ENCODE assay signal across 16 mouse cellular contexts in the genomic region with DNA sequence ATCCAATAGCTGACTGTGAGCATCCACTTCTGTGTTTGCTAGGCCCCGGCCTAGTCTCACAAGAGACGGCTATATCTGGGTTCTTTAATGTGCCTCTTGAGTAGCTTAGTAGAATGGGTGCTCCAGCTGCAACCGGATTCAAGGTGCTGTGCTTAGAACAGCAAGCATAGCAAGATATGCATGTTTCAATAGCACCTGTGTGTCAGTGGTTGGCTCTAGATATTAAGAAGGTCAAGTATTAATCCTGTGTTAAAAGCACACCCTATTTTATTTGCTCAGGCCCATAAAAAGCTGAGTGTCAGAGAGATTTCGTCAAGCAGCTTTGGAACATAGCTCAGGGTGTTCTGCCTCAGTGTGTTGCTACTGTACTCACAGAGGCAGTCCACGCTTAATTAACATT.
"Had no signal": no experiment of that assay in that cellular context is flagged by ENCODE, and none has a peak within 500 bp of the region (broad histone marks: within the 10 kb centered on the region; RNA-seq: fewer than 3 reads in every experiment).

No protein-coding gene starts in this region.

- H3K4me1 ChIP-seq: liver, embryonic 13.5 days; liver, embryonic 15.5 days; midbrain, embryonic 13.5 days; midbrain, embryonic 15.5 days; neural tube, embryonic 12.5 days; stomach, embryonic 15.5 days had no signal

- H3K4me2 ChIP-seq: liver, embryonic 11.5 days; liver, embryonic 13.5 days; liver, embryonic 15.5 days; lung, embryonic 15.5 days; midbrain, embryonic 11.5 days; midbrain, embryonic 13.5 days; midbrain, embryonic 15.5 days; neural tube, embryonic 12.5 days; stomach, embryonic 15.5 days had no signal

- H3K4me3 ChIP-seq: liver, embryonic 13.5 days; liver, embryonic 15.5 days; lung, embryonic 15.5 days; megakaryocyte, embryonic 14.5 days; midbrain, embryonic 13.5 days; midbrain, embryonic 15.5 days; neural tube, embryonic 12.5 days; stomach, embryonic 15.5 days had no signal

- H3K27ac ChIP-seq: liver, embryonic 13.5 days; liver, embryonic 15.5 days; macrophage; midbrain, embryonic 13.5 days; midbrain, embryonic 15.5 days; neural tube, embryonic 12.5 days; stomach, embryonic 15.5 days had no signal

- H3K27me3 ChIP-seq: liver, embryonic 13.5 days; liver, embryonic 15.5 days; lung, embryonic 15.5 days; megakaryocyte, embryonic 14.5 days; midbrain, embryonic 13.5 days; midbrain, embryonic 15.5 days; neural tube, embryonic 12.5 days; stomach, embryonic 15.5 days had no signal

- DNase-seq: liver, embryonic 13.5 days; liver, postnatal 0 days; lung, adult 2 months; right cerebral cortex, postnatal 14 days; thymus, adult 2 months; thymus, postnatal 4 days had no signal

- H3K36me3 ChIP-seq: liver, embryonic 13.5 days; liver, embryonic 15.5 days; lung, embryonic 15.5 days; midbrain, embryonic 13.5 days; midbrain, embryonic 15.5 days; neural tube, embryonic 12.5 days; stomach, embryonic 15.5 days had no signal

- H3K9me3 ChIP-seq: liver, embryonic 13.5 days; liver, embryonic 15.5 days; lung, embryonic 15.5 days; megakaryocyte, embryonic 14.5 days; midbrain, embryonic 13.5 days; midbrain, embryonic 15.5 days; neural tube, embryonic 12.5 days; stomach, embryonic 15.5 days had no signal

- ATAC-seq: liver, postnatal 0 days; midbrain, embryonic 13.5 days; midbrain, embryonic 15.5 days had no signal

- H3K9ac ChIP-seq: liver, embryonic 13.5 days; liver, embryonic 15.5 days; liver, postnatal 0 days; lung, embryonic 15.5 days; midbrain, embryonic 13.5 days; midbrain, embryonic 15.5 days; neural tube, embryonic 12.5 days; stomach, embryonic 15.5 days had no signal
